Mouse (Mus musculus): Measurements from ENCODE around the gene Dnmt3b. TPM values are rescaled to one million over a fixed set of nuclear protein-coding genes. Genes with fewer than 3 reads are reported as not detected.
"Not testable (repeated sequence)": the region's sequence is repeated elsewhere in the genome, so short reads cannot be mapped to it uniquely, and the experiment has no call there.

Gene Dnmt3b
- total and polyA plus RNA-seq, 2 experiments from 2014 or later, result 1.7 to 5.3 TPM

GRCm38 (mm10) chr2:153642496-153642895 is 6.8 kb upstream of the Dnmt3b start:
- WGBS, result 18% methylated on average over 3 of the region's 3 CpGs
- H3K9ac ChIP-seq (replicated peaks; ENCODE audit: low read length, poor library complexity, severe bottlenecking), result no peak overlapping the region
- TF ChIP-seq CTCF (IDR thresholded peaks at IDR 0.05), result no peak

GRCm38 (mm10) chr2:153642999-153643398 is 6.3 kb upstream of the Dnmt3b start:
- no peak overlapping the region for H3K9ac ChIP-seq (replicated peaks; ENCODE audit: low read length, poor library complexity, severe bottlenecking)
- no peaks in the 10 kb centered on the region; the same call in 1 of the 2 replicates for H3K27me3 ChIP-seq (ENCODE audit: insufficient read depth, low read length)
- H3K9me3 ChIP-seq (ENCODE audit: low read length), result no peaks in the 10 kb centered on the region
- no peak overlapping the region for H3K4me3 ChIP-seq (ENCODE audit: low read depth, low read length)
- H3K4me2 ChIP-seq (ENCODE audit: low read depth, low read length, poor library complexity, severe bottlenecking), result no peak overlapping the region
- H3K36me3 ChIP-seq (ENCODE audit: insufficient read depth, low read length), result no peaks in the 10 kb centered on the region
- TF ChIP-seq CTCF (IDR thresholded peaks at IDR 0.05), result no peak
- ATAC-seq (ENCODE audit: low FRiP score), result no peak
- 26% methylated on average over 6 of the region's 6 CpGs for WGBS
- DNase-seq (ENCODE audit: low spot score), result no peak
- H3K27ac ChIP-seq (ENCODE audit: low read depth, low read length), result no peak overlapping the region
- no peaks in the 10 kb centered on the region for H3K4me1 ChIP-seq (ENCODE audit: insufficient read depth, low read length)

More at GRCm38 (mm10) chr2:153642496-153642895, 6.8 kb upstream of the Dnmt3b start:
- no peaks in the 10 kb centered on the region for H3K4me1 ChIP-seq (ENCODE audit: insufficient read depth, low read length)
- no peaks in the 10 kb centered on the region; the same call in 1 of the 2 replicates for H3K27me3 ChIP-seq (ENCODE audit: insufficient read depth, low read length)
- no peak overlapping the region for H3K27ac ChIP-seq (ENCODE audit: low read depth, low read length)
- no peaks in the 10 kb centered on the region for H3K9me3 ChIP-seq (ENCODE audit: low read length)
- ATAC-seq (ENCODE audit: low FRiP score), result no peak
- no peaks in the 10 kb centered on the region for H3K36me3 ChIP-seq (ENCODE audit: insufficient read depth, low read length)
- no peak for DNase-seq (ENCODE audit: low spot score)
- H3K4me3 ChIP-seq (ENCODE audit: low read depth, low read length), result no peak overlapping the region
- H3K4me2 ChIP-seq (ENCODE audit: low read depth, low read length, poor library complexity, severe bottlenecking), result no peak overlapping the region

- Histone ChIP-seq H3K9me3 (ENCODE audit: low read length) (no peaks in the 10 kb centered on the region), H3K4me2 (ENCODE audit: low read depth, low read length, poor library complexity, severe bottlenecking) (peak overlapping the region; percentile 96), H3K27me3 (ENCODE audit: insufficient read depth, low read length) (no peaks in the 10 kb centered on the region), H3K9ac (replicated peaks; ENCODE audit: low read length, poor library complexity, severe bottlenecking) (peak overlapping the region; percentile 84), H3K27ac (ENCODE audit: low read depth, low read length) (no peak overlapping the region), H3K4me3 (ENCODE audit: low read depth, low read length) (peak overlapping the region; percentile 74), H3K4me1 (ENCODE audit: insufficient read depth, low read length) (no peaks in the 10 kb centered on the region; the same call in 1 of the 2 replicates), H3K36me3 (ENCODE audit: insufficient read depth, low read length) (no peaks in the 10 kb centered on the region)
- TF ChIP-seq CTCF (IDR thresholded peaks at IDR 0.05), result no peak
- no peak for ATAC-seq (ENCODE audit: low FRiP score)
- WGBS, result 14% methylated on average over 14 of the region's 14 CpGs
- DNase-seq (ENCODE audit: low spot score), result no peak
Measured at GRCm38 (mm10) chr2:153648773-153649297, 415 bp upstream of the Dnmt3b start.

- no peak for TF ChIP-seq CTCF (IDR thresholded peaks at IDR 0.05)
- H3K4me1 ChIP-seq (ENCODE audit: insufficient read depth, low read length), result no peaks in the 10 kb centered on the region; the same call in 1 of the 2 replicates
- H3K36me3 ChIP-seq (ENCODE audit: insufficient read depth, low read length), result no peaks in the 10 kb centered on the region
- peak overlapping the region; percentile 96 for H3K4me2 ChIP-seq (ENCODE audit: low read depth, low read length, poor library complexity, severe bottlenecking)
- no peaks in the 10 kb centered on the region for H3K9me3 ChIP-seq (ENCODE audit: low read length)
- 3% methylated on average over 28 of the region's 28 CpGs for WGBS
- ATAC-seq (ENCODE audit: low FRiP score) (peak; percentile 10; the same call in 1 of the 2 replicates), DNase-seq (ENCODE audit: low spot score) (no peak)
- H3K27ac ChIP-seq (ENCODE audit: low read depth, low read length), result no peak overlapping the region
- H3K4me3 ChIP-seq (ENCODE audit: low read depth, low read length), result peak overlapping the region; percentile 74
- H3K27me3 ChIP-seq (ENCODE audit: insufficient read depth, low read length), result no peaks in the 10 kb centered on the region
- peak overlapping the region; percentile 84; the same call in 1 of the 2 replicates for H3K9ac ChIP-seq (replicated peaks; ENCODE audit: low read length, poor library complexity, severe bottlenecking)
Measured at GRCm38 (mm10) chr2:153650014-153650687, 901 bp downstream of the Dnmt3b start.

- no peaks in the 10 kb centered on the region; the same call in 1 of the 2 replicates for H3K4me1 ChIP-seq (ENCODE audit: insufficient read depth, low read length)
- H3K9ac ChIP-seq (replicated peaks; ENCODE audit: low read length, poor library complexity, severe bottlenecking), result no peak overlapping the region
- no peak overlapping the region for H3K4me2 ChIP-seq (ENCODE audit: low read depth, low read length, poor library complexity, severe bottlenecking)
- no peak for TF ChIP-seq CTCF (IDR thresholded peaks at IDR 0.05)
- H3K27me3 ChIP-seq (ENCODE audit: insufficient read depth, low read length), result no peaks in the 10 kb centered on the region
- no peaks in the 10 kb centered on the region for H3K9me3 ChIP-seq (ENCODE audit: low read length)
- no peaks in the 10 kb centered on the region for H3K36me3 ChIP-seq (ENCODE audit: insufficient read depth, low read length)
- H3K27ac ChIP-seq (ENCODE audit: low read depth, low read length), result no peak overlapping the region
- no peak overlapping the region for H3K4me3 ChIP-seq (ENCODE audit: low read depth, low read length)
- ATAC-seq (ENCODE audit: low FRiP score) (no peak), DNase-seq (ENCODE audit: low spot score) (no peak)
- WGBS, result 54% methylated on average over 3 of the region's 3 CpGs
Measured at GRCm38 (mm10) chr2:153651681-153652080, 2.4 kb downstream of the Dnmt3b start.

GRCm38 (mm10) chr2:153657659-153658058 is 8.4 kb downstream of the Dnmt3b start:
- H3K9ac ChIP-seq (replicated peaks; ENCODE audit: low read length, poor library complexity, severe bottlenecking); ATAC-seq (ENCODE audit: low FRiP score): not testable (repeated sequence)
- 93% methylated on average over 7 of the region's 8 CpGs for WGBS

More at GRCm38 (mm10) chr2:153657659-153658058, 8.4 kb downstream of the Dnmt3b start:
- not testable (repeated sequence) for DNase-seq (ENCODE audit: low spot score); H3K27ac ChIP-seq (ENCODE audit: low read depth, low read length); H3K4me1 ChIP-seq (ENCODE audit: insufficient read depth, low read length); H3K9me3 ChIP-seq (ENCODE audit: low read length); H3K4me3 ChIP-seq (ENCODE audit: low read depth, low read length); H3K4me2 ChIP-seq (ENCODE audit: low read depth, low read length, poor library complexity, severe bottlenecking); H3K27me3 ChIP-seq (ENCODE audit: insufficient read depth, low read length); H3K36me3 ChIP-seq (ENCODE audit: insufficient read depth, low read length)
